Mouse (Mus musculus) cerebellum, postnatal 4 days (tissue): ENCODE results near the gene Dll3.

Source experiments
- DNase-seq, 2 experiments: peaks; one replicate each; pipeline ENCODE4 v3.0.0; 2022; ENCODE audit warnings: low spot score in 2 of 2, mixed read lengths in 1 of 2

Gene Dll3

DNA sequence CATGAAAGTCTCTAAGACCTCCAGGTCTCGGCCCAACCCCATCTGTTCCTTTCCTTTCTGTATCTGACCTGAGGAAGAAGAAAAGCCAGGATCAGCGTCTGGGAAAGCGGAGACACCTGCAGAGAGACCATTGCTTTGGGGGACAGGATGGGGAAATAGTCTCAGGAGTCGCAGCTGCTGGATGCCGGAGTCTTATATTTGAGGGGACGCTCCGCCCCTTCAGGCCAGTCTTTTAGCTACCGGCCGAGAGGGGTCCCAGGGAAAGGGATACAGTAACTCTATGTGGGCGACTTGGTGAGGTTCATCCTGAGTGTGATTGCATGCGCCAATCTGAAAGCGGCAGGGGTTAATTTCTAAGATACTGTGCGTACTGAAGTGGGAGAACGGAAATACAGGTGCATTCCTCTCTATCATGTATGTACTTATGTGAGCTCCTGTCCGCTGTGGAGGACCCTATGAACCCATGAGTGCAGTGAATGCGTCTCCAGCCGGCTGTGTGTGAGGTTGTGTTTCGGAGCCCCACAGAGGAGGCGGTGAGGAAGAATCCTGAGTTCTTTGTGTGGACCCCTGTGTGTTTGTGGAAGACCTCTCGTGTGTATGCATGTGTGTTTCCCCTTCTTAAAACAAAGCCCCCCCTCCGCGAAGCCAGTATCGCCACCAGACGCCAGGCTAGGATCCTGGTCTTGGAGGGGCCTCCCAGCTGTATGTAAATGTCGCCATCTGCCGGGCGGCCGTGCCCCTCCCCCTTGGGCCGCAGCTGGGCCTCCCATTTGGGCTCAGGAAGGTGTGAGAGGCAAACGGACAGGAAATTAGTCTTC lies at the start of gene Dll3:
Dll3 (minus strand) TSS at position 623 of the 818 bp plus-strand sequence.
- peak; percentile 64 to 75 for DNase-seq

DNA sequence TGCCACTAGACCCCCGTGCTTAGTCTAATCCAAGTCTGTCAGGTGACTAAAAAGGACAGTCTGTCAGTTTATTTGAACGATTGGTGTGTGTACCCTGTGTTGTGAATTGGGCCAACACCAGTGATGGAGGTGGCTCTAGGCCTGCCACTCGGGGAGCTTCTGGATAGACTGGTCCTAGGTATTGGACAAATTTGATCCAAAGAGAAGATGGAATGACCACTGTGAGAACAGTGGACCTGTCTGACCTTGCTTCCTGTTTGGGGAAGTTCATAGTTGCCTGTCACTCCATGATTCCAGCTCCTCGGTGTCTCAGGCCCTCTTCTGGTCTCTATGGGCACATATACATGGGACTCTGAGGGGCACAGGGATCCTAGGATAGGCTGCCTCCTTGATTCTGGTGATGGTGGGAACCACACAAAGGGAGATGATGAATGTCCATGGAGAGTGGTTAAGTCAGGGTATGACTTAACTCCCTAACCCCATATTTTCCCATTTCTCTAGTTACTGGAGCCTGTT lies 49.7 kb upstream of the Dll3 start:
- DNase-seq = no peak

DNA sequence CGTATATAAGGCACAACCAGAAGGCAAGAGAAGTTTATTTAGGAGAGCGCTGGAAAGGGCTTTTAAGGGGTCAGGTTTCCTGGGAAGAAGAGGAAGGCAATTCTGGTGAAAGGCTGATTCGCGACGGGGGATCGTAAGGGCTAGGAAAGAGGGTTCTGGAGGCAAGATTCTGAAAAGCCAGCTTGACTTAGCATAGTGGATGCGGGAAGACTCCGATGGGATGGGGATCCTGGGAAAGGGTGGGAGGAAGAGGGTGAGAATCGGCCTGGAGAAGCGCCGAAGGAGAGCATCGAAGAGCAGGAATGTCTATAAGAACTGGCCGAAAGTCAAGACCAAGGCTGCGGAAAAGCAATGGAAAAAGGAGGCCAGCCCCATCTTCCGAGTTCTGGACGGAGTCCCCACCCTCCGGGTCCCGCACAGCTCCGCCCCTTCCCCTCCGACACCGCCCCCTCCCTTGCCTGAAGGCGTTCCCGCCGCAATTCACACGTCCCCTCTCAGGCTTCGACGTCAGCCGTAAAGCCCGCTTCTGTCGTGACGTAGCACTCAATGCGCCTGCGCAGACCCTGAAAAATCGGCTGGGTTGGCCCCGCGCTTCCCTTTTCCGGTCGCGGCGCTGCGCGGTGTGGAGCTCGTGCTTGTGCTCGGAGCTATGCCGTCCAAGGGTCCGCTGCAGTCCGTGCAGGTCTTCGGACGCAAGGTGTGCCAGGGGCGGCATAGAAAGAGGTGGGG lies 48.3 kb upstream of the Dll3 start, which contains the start of gene Rps16:
Rps16 (plus strand) TSS at position 498 of the 729 bp plus-strand sequence.
- peak; percentile 98 to 99 for DNase-seq

DNA sequence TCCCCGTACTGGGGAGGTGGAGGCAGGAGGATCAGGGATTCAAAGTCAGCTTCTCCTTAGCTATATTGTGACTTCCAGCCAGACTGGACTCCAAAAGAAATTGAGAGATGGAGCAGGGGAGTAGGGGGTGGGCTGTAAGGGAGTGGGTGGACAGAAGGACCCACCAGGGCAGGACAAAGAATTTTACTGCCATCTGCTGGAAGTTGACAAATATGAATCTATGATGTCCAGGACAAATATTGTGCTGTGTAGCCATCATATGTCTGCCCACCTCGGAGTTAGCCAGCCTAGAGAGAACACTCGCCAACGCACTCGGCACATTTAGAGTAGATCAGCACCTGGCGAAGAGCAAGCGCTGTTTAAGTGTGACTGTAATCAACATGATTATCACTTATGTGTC lies 46.6 kb upstream of the Dll3 start:
- DNase-seq = no peak

DNA sequence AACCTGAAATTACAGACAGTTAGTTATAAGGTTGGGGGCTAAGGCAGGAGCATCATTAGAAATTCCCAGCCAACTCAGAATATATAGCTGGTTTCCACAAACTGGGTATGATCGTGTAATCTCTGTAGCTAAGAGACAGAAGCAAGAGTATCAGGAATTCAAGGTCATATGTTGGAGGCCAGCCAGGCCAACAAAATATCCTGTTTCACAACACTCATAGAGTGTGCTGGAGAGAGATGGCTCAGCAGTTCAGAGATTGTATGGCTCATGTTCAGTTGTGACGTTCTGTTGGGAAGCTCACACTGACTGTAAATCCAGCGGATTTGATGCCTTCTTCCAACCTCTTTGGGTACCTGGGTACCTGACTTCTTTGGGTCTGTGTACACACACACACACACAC lies 45.7 kb upstream of the Dll3 start:
- DNase-seq = no peak

DNA sequence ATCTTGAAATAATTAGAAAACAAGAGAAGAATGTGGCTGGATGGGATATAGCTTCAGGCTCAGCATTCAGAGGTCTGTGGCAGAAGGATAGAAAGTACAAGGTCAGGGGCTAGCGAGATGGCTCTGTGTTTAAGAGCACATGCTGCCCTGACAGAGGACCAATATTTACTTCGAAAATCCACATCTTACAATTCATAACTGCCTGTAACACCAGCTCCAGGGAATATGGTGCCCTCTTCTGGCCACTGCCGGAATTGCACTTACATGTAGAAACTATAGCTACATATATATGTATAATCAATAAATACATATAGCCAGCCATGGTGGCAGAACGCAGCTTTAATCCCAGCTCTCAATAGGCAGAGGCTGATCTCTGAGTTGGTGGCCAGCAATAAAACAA lies 42.6 kb upstream of the Dll3 start:
- peak in 1 of 2 experiments; percentile 66 for DNase-seq

DNA sequence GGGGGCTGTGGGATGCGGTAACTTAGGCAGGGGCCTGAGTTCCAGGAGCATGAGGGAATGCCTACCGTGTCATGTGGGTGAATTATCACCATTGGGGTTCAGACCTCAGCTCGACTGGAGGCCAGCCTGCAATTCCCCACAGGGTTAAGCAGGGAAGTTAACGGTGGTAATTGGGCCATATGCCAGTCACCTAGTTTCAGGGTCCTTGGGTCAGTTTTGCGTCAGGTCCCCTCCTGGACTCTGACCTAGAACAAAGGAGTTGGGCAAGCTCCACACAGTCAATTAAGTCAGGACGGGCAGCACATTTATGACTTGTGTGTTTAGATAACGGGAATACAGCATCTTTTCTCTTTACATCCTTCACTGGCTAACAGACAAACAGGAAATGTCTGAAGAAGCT lies 39.3 kb upstream of the Dll3 start:
- DNase-seq = no peak

DNA sequence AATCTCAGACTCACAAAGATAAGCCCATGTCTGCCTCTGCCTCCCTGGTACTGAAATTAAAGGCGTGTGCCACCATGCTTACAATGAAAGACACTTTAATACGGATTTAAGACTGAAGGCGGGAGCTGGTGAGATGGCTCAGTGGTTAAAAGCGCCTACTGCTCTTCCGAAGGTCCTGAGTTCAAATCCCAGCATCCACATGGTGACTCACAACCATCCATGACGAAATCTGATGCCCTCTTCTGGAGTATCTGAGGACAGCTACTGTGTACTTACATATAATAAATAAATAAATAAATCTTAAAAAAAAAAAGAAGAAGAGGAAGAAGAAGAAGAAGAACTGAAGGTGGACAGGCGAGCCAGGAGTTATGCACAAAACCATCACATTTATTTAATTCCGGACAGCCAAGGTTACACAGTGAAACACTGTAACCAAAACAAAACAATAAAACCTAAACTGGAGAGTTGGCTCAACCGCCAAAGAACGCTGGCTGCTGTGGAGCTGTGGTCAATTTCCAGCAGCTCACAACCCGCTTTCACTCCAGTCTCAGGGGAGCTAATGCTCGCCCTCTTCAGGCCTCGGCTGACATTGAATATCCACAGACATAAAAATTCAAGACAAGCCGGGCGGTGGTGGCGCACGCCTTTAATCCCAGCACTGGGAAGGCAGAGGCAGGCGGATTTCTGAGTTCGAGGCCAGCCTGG lies 37.3 kb upstream of the Dll3 start:
- peak in 1 of 2 experiments; percentile 24 for DNase-seq

DNA sequence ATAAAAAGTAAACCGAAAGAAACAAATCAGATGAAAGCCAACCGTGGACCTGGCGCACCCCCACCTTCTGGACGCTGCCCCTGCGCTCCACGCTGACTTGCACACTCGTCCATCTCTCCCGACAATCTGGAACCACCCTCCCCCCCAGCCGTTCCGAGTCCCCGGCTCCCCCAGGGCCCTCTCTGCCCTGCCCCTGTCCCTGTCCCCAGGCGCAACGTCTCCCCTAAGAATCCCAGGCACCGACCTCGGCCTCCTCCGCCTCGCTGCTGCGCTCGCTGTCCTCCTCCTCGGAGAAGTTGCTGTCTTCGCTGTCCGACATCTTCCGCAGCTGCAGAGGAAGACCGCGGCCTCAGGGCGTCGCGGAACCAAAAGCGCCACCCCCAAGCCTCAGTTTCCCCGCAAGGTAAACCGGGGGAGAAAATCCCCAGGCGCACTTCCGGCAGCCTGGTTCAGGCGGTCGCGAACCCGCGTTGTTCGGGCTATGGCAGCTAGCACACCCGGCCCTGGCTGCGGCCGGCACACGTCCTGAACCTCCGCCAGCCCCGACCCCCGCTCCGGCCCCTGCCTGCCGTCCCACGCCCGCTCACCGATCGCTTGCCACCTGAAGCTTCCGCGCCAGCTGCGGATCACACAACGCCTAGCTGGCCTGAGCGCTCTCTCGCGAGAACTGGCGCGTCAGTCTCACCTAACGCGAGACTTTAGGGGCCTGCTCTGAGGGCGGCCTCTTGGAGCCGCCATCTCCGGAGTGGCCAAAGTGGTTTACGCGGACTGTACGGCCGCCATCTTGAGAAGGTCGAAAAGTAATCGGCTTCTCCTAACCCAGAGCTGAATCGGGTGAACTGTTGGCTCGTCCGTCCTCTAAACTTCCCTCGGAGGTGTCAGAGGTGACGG lies 36.3 kb upstream of the Dll3 start, which contains the start of gene Supt5:
Supt5 (minus strand) TSS at position 639 of the 891 bp plus-strand sequence.
- DNase-seq = peak; percentile 91 to 95

DNA sequence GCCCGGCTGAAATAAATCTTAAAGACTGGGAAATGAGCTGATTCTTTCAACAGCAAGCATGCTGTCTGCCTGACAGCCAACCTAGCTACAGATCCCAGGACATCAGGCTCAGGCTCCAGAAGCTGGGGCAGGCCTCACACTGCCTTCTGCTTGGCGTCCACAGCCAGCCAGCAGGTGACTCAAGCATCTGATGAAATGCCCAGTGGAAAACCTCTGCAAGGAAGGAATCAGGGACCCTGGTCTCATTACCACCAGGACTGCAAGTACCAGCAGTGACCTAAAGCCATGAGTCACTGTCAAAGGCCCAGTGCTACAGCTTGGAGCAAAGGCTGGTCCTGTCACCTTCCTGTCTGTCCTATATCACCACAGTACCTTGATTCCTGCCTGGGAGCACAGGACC lies 33.4 kb upstream of the Dll3 start:
- no peak for DNase-seq

DNA sequence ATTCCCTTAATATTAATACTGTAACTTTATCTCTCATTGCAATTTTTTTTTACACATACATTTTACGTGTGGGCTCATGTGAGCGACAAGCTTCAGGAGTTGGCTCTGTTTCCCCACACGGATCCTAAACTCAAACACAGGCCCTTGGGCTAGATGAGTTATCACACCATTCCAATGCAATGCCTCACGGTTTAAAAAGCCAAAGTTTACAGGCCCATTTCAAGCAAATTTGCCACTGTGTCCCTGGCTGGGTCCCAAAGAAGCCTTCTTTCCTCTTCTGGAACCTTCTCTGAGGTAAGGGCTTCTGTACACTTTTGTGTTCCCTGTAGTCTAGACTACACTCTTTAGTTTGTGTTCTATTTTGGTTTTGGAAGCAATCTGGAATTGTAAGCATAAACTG lies 32.5 kb upstream of the Dll3 start:
- DNase-seq = no peak

DNA sequence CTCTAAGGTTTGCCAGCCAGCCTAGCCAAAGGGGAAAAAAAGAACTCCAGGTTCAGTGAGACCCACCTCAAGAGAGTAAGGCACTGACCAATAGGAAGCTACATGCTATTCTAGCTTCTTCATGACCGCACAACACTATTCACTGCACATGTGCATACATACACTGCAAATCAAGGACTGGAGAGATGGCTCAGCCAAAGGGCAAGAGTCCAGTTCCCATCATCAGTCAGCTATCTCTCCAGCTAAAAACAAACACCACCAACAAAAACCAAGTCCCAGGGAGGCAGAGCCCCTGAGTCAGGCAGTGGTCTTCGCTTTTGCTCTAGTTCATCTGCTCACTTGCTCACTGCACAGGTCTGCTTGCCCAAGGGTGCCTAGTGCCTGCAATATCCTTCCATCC lies 26.2 kb upstream of the Dll3 start:
- DNase-seq = no peak

DNA sequence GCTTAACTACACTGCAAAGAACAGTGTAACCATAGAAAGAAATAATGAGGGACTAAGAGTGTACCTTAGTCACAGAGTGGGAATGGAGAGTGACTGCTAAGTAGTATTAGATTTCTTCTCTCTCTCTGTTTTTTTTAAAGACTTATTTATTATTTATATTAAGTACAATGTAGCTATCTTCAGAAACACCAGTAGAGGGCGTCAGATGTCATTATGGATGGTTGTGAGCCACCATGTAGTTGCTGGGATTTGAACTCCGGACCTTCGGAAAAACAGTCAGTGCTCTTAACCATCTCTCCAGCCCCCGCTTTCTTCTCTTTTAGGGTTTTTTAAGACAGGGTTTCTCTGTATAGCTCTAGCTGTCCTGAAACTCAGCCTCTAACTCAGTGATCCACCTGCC lies 24.4 kb upstream of the Dll3 start:
- DNase-seq = no peak

DNA sequence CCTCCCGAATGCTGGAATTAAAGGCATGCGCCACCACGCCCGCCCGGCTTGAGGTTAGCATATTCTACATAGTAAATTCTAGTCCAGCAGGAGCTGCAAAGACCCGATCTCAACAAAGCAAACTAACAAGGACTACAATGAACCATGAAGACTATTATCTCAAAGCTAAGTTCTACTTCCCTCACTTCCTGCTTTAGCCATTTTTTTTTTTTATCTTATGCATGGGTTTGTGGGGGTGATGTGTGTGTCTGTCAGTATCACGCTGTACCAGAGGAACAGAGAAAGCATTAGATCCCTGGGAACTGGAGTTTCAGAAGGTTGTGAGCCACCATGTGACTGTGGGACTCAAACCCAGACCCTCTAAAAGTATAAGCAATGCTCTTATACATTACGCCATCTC lies 23.3 kb upstream of the Dll3 start:
- DNase-seq = no peak

DNA sequence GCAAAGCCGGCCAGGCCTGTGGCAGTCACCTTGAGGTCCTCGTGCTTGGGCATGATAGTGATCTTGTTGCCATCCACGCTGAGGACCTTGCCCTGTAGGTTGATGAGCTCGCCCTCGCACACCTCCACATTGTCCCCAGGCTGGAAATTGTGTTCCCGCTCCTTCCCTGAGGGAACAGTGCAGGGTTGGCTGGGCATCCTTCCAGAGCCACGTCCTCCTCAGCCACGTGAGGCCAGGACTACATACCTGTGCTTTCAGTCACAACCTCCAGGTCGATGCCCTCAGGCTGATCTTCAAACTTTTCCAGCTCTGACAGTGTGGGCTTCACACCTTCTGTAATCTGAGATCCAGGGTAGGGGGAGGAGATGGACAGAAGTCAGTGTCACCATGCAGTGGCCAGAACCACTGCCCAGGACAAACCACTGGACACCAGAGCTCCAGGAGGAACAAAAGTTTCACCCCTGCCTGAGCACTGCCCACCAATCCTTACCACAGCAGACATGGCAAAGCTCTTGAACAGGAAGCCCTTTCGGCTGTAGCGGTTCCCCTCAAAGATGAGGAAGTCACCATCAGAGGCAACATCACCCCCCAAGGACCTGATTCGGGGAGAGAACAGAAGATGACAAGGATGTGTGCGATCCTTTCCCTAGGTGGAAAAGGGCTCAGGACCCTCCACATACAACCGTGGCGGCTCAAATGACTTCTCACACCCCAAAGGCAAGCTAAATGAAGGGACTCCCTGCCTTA lies 20.1 kb upstream of the Dll3 start:
- DNase-seq = no peak

DNA sequence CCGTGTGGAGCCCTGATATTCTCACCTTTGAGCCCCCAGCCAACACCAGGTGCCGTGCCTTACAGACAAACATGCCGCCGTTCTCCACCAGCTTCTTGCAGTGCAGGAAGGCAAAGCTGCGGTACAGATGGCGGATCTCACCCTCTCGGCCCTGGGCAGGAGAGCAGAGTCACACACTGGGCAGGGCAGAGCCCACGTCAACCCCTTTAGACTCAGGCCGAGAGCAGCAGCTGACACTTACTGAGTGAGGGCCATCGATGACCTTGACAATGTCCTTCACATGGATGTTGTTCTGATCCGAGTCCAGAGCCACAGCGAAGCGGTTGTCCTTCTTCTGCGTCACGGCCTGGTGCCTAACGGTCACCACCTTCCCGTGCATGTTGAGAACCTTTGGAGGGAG lies 16.7 kb upstream of the Dll3 start:
- DNase-seq = no peak

DNA sequence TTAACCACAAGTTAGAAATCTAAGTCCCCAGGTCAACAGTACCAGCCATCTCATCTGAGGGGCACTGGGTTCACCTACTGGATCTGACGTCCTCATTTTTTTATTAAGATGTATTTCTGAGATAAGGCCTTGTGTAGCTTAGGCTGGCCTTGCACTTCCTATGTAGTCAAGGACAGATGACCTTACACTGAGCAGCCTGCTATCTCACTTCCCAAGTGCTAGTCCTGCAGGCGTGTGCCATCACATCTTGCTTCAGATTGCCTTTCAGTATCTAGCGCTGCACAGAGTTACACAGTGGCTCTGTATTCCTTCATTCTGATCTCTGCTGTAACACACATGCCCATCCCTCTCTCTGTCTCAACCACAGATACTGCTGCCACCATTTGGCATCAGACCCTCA lies 16.0 kb upstream of the Dll3 start:
- no peak for DNase-seq

DNA sequence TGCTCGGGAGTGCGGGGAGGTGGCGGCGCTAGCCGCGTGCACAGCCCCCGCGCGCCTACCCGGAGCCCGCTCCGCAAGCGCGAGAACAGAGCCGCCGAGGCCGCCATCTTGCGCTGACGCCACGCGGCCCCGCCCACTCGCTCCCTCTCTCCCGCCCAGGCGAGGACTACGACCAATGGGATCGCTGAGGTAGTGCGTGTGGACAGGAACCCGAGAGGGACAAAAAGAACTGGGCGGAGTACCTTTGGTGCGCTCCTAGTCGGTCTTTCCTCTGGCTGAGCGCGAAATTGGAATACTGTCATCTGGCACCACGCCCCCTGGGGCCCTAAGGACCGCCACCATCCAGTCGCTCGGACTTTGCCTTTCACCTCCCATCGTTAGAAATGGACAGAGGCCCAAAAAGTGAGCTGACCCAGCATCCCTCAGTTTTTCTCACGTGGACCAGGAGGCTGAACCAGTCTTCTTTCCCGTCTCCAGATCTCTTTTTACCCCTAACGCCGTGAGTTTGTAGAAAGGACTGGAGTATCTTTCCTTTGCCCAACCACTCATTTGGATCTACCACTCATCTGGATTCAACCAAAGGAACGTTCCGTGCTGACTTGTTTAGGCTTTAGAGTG lies 10.0 kb upstream of the Dll3 start, which contains the start of gene Timm50:
Timm50 (minus strand) TSS at position 147 of the 618 bp plus-strand sequence.
- peak; percentile 98 to 99 for DNase-seq

DNA sequence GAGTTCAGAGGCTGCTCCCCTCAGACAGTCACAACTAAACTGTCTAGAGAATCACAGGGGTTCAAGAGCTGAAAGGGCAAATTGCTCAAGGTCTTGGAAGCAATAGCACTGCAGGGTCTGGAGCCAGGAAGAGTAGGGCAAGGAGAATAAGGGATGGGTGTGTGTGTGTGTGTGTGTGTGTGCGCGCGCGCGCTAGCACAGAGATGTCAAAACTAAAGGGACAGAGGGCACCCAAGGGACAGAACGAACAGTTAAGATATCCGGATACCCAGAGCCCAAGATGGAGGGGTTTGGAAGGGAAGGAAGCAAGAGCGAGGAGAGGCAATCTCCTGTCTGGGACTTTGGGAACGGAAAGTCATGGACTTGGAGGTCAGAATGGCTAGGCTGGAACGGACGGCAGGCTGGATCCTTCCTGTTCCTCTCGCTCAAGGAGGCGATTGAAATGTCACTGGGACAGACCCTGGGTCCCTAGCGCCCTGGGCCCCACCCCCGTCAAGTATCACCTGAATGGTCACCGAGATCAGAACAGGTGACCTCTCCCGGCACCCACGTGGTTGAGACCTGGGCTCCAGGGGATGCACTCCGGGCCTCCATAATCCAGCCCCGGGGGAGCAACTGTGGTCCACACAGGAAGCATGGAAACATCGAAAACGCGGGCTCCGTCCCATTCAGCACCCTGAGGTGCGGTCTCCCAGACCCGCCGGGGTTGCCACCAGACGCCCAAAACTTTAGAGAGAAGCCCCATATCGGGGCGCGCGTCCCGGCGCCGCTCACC lies 9.3 kb upstream of the Dll3 start:
- DNase-seq = no peak
